Mouse (Mus musculus) spleen, adult 2 months (tissue): Measurements from ENCODE around the gene Cntnap2. TPM values are rescaled to one million over a fixed set of nuclear protein-coding genes. Genes with fewer than 3 reads are reported as not detected.

Experiments used
- DNase-seq, 2 experiments: peaks; one replicate each; pipeline versions ENCODE4 v3.0.0 to v3.0.0-alpha.2; 2012 to 2021; ENCODE audit warnings: low spot score in 2 of 2, low read depth in 1 of 2
- H3K27ac ChIP-seq: fragments of 200-500 bp; 2 replicates; pipeline ENCODE4 v1.5.1; 2012; ENCODE audit warnings: low read length, inconsistent platforms; ENCODE audit not compliant: insufficient read depth
- H3K27me3 ChIP-seq: fragments of 200-500 bp; 2 replicates; pipeline ENCODE4 v1.6.1; 2012; ENCODE audit warnings: mild to moderate bottlenecking, moderate library complexity, low read length, inconsistent platforms; ENCODE audit not compliant: control insufficient read depth, insufficient read depth
- H3K36me3 ChIP-seq: fragments of 200-500 bp; 2 replicates; pipeline ENCODE4 v1.6.1; 2012; ENCODE audit warnings: mild to moderate bottlenecking, low read length, inconsistent platforms; ENCODE audit not compliant: control insufficient read depth, insufficient read depth
- H3K4me1 ChIP-seq: fragments of 200-500 bp; 2 replicates; pipeline ENCODE4 v1.6.1; 2011; ENCODE audit warnings: inconsistent platforms; ENCODE audit not compliant: control insufficient read depth, insufficient read depth, insufficient read length
- H3K4me3 ChIP-seq: fragments of 200-500 bp; 2 replicates; pipeline ENCODE4 v1.5.1; 2011; ENCODE audit warnings: mild to moderate bottlenecking, inconsistent platforms; ENCODE audit not compliant: insufficient read depth, insufficient read length; ENCODE audit errors: extremely low read depth
- CTCF ChIP-seq: fragments of 200-500 bp; IDR thresholded peaks from 2 replicates; pipeline ENCODE4 v1.5.1; 2011; ENCODE audit warnings: mild to moderate bottlenecking, inconsistent platforms; ENCODE audit not compliant: insufficient read depth, insufficient read length, insufficient replicate concordance; ENCODE audit errors: extremely low read depth
- POLR2A ChIP-seq: fragments of 200-500 bp; IDR thresholded peaks from 2 replicates; pipeline ENCODE4 v1.6.1; 2011; ENCODE audit warnings: low read depth, low read length, inconsistent platforms
- WGBS: fragments of 180-500 bp; shearing (Covaris S2); methylation state at CpG from one replicate; pipeline ENCODE4 v1.1.7; 2018; 5-methylcytosine and 5-hydroxymethylcytosine counted together
- polyA plus RNA-seq: library from polyadenylated mRNA; depleted of rRNA; stranded (reverse); fragments of >200 nt; gene quantifications from 2 replicates; pipeline ENCODE4 v1.2.3, GENCODE M21; 2012

Cntnap2 gene
- polyA plus RNA-seq, 1 experiment, result not detected

GRCm38 (mm10) chr6:46362156-46362555 is 1303.0 kb downstream of the Cntnap2 start:
- no peak for DNase-seq
- H3K36me3 ChIP-seq, result no peaks in the 10 kb centered on the region
- H3K4me1 ChIP-seq, result no peaks in the 10 kb centered on the region
- no peak overlapping the region for H3K4me3 ChIP-seq
- H3K27me3 ChIP-seq, result no peaks in the 10 kb centered on the region
- 92% methylated on average over 1 of the region's 1 CpGs for WGBS
- no peak overlapping the region for H3K27ac ChIP-seq
- TF ChIP-seq CTCF, result no peak
- no peak for TF ChIP-seq POLR2A

GRCm38 (mm10) chr6:46398725-46399589 is 1339.8 kb downstream of the Cntnap2 start:
- 70% methylated on average over 2 of the region's 2 CpGs for WGBS

GRCm38 (mm10) chr6:46414154-46414553 is 1355.0 kb downstream of the Cntnap2 start:
- no peaks in the 10 kb centered on the region for H3K27me3 ChIP-seq
- H3K4me1 ChIP-seq, result no peaks in the 10 kb centered on the region
- no peak overlapping the region for H3K4me3 ChIP-seq
- TF ChIP-seq CTCF, result no peak
- no peak for TF ChIP-seq POLR2A
- no peak overlapping the region for H3K27ac ChIP-seq
- H3K36me3 ChIP-seq, result no peaks in the 10 kb centered on the region
- DNase-seq, result no peak

More at GRCm38 (mm10) chr6:46398725-46399589, 1339.8 kb downstream of the Cntnap2 start:
- Histone ChIP-seq H3K4me1 (no peaks in the 10 kb centered on the region), H3K27ac (no peak overlapping the region), H3K36me3 (no peaks in the 10 kb centered on the region), H3K27me3 (no peaks in the 10 kb centered on the region), H3K4me3 (no peak overlapping the region)
- DNase-seq, result no peak
- TF ChIP-seq POLR2A (no peak), CTCF (no peak)

- no peak overlapping the region for H3K27ac ChIP-seq
- H3K4me3 ChIP-seq, result no peak overlapping the region
- 88% methylated on average over 4 of the region's 4 CpGs for WGBS
- DNase-seq, result no peak
- TF ChIP-seq POLR2A (no peak), CTCF (no peak)
- H3K27me3 ChIP-seq, result no peaks in the 10 kb centered on the region
- H3K4me1 ChIP-seq, result no peaks in the 10 kb centered on the region
- no peaks in the 10 kb centered on the region for H3K36me3 ChIP-seq
These were observed 1355.4 kb downstream of the Cntnap2 start for GRCm38 (mm10) chr6:46414562-46414961.

GRCm38 (mm10) chr6:46419827-46420226 is 1360.7 kb downstream of the Cntnap2 start:
- no peak overlapping the region for H3K4me3 ChIP-seq
- no peaks in the 10 kb centered on the region for H3K4me1 ChIP-seq
- no peaks in the 10 kb centered on the region for H3K36me3 ChIP-seq
- H3K27ac ChIP-seq, result no peak overlapping the region
- no peaks in the 10 kb centered on the region for H3K27me3 ChIP-seq
- no peak for DNase-seq
- TF ChIP-seq CTCF (no peak), POLR2A (no peak)

GRCm38 (mm10) chr6:46420349-46420748 is 1361.2 kb downstream of the Cntnap2 start:
- TF ChIP-seq CTCF (no peak), POLR2A (no peak)
- Histone ChIP-seq H3K27ac (no peak overlapping the region), H3K27me3 (no peaks in the 10 kb centered on the region), H3K4me1 (no peaks in the 10 kb centered on the region), H3K4me3 (no peak overlapping the region), H3K36me3 (no peaks in the 10 kb centered on the region)
- DNase-seq, result no peak

- H3K4me3 ChIP-seq, result no peak overlapping the region
- WGBS, result 78% methylated on average over 5 of the region's 5 CpGs
- no peaks in the 10 kb centered on the region for H3K36me3 ChIP-seq
- TF ChIP-seq CTCF (no peak), POLR2A (no peak)
- H3K4me1 ChIP-seq, result no peaks in the 10 kb centered on the region
- DNase-seq, result no peak
- H3K27me3 ChIP-seq, result no peaks in the 10 kb centered on the region
- H3K27ac ChIP-seq, result no peak overlapping the region
These were observed 1369.1 kb downstream of the Cntnap2 start for GRCm38 (mm10) chr6:46428231-46428630.
